Mouse (Mus musculus): ENCODE data around the gene Trim44.

The Trim44 gene

GRCm38 (mm10) chr2:102362896-102363530, 44.6 kb downstream of the Trim44 start:
- DNase-seq: no peak

DNA sequence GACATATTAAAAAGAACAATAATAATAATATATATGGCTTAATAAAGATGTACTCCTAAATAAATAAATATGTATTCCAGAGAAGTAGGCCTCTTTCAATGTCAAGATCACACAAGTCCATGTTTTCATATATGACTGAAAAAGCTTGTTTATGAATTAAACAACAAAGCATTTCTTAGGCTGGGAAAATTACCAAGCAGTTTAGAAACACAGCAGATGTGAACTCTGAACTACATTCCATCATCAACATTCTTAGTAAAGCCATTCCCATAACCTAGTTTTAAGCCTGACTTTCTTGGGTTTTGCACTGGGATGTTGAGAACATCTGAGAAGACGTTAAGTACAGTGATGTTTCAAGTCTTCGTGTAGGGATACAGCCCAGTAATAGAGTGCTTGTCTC, 45.4 kb downstream of the Trim44 start:
- no peak for DNase-seq

DNA sequence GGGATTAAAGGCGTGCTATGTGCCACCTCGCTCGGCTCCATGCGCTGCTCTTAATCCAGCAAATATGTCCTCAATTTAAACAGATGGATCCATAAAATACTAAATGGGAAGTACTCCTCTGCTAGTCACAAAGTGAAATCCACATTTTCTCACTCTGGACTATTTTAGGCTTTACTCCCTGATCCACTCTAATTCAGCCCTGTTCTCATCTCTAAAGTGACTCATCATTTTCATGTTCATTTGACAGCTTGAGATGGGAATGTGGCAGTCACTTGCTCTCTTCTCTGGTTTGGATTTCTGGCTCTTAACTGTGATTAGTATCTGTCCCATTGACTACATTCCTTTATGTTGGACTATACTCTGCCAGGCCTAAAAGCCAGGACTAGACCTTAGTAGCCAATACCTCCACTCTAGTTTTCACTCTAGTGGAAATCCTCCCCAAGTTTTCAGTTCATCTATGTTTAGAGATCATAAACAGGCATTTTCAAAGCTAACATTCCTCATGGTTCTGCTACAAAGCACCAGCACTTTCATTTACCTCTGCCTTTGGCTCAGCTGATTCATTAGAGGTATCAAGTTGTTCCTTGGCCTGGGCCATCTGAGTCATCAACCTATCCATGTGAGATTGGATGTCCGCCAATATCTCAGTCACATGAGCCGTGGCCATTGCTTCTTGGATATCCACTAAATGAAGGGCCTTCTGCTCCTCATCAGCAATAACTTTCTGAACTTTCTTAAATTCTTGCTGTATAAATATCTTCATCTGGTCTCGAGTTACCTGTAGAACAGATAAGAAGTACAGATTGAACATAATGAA, 50.5 kb downstream of the Trim44 start:
- DNase-seq: no peak

GRCm38 (mm10) chr2:102354076-102354475, 53.6 kb downstream of the Trim44 start:
- no peak for DNase-seq

GRCm38 (mm10) chr2:102341429-102341828, 66.2 kb downstream of the Trim44 start:
- DNase-seq: no peak

- DNase-seq: peak; percentile 87
Observed at GRCm38 (mm10) chr2:102336816-102337215, 70.8 kb downstream of the Trim44 start.

- DNase-seq: no peak
Observed at GRCm38 (mm10) chr2:102331932-102332331, 75.7 kb downstream of the Trim44 start.

DNA sequence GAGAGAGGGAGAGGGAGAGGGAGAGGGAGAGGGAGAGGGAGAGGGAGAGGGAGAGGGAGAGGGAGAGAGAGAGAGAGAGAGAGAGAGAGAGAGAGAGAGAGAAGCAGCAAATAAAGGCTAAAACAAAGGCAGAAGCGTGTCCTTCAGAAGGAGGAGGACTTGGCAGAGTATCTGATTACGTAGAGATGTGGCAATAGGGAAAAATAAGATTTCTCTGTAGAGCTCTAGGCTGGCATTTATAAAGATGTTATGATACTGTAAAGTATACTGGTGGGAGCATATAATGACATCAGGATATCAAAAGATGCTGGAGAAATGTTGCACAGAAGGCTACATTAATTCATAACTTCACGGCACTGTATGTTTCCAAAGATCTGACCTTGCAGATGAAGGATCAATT, 76.5 kb downstream of the Trim44 start:
- no peak for DNase-seq

DNA sequence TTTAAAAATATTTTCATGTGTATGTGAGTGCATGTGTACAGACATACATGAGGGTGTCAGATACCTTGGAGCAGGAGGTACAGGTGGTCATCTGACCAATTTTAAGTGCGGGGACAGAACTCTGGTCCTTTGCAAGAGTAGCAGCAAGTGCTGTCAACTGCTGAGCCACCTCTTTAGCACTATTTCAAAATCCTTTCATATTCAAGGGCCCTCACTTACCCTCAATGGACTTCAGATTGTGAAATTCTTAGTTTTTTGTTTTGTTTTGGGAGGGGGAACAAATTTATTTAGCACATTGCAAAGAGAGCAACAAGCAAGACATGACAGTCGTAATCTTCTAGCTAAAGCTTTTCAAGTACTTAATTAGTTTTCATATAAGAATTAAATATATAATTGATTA, 81.7 kb downstream of the Trim44 start:
- DNase-seq: no peak

GRCm38 (mm10) chr2:102324336-102324735, 83.3 kb downstream of the Trim44 start:
- no peak for DNase-seq

DNA sequence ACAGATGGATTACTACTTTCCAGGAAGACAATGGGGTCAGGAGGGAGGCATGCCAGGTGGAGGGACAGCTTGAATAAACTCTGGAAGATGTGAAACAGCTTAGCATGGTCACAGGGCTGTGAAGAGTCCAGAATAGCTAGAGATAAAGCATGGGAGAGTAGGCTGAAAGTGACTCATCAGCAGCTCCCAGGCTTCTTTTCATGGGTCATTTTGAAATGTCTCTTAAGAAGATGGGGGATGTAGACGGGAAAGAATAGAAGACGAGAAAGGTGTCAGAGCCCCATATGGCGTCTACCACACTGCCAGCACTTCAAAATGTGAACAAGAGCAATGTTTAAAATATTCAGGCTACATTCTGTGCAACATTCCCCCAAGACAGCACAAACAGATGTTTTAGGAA, 91.1 kb downstream of the Trim44 start:
- DNase-seq: no peak

GRCm38 (mm10) chr2:102315153-102315552, 92.5 kb downstream of the Trim44 start:
- no peak for DNase-seq

DNA sequence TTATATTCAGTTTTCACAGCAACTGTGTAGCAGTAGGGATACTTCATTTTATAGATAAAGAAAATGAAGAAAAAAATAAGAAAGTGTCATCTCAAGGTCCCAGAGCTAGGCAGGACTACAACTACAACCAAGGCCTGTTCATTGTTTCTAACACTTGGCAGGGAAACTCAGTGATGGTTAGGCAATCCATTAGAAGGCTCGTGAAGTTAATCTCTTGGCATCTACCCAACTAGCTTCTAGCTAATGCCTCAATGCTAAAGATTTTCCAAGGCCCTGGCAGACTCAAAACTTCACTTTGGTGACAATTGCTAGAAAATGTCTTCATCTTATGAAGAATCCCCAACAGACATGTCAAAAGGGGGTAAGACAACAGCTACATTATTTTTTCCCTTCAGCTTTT, 93.0 kb downstream of the Trim44 start:
- no peak for DNase-seq

GRCm38 (mm10) chr2:102314068-102314467, 93.6 kb downstream of the Trim44 start:
- no peak for DNase-seq

DNA sequence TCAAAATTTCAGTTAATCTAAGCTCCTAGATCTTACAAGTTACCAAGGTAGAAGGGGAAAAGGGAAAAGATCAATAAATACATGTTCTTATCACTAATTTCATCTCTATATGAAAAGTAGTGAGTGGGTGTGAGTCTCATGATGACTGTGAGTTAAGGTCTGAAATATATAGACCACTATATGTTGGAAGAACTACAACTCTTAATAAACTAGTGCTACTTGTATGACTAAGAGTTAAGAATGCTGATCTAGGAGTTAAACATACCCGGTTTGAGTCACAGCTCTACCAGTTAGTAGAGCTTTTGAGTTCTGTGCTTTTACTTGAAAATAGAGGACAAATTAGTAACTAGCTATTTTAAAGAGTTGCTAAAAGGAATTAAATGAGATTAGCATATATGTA, 94.7 kb downstream of the Trim44 start:
- DNase-seq: no peak

DNA sequence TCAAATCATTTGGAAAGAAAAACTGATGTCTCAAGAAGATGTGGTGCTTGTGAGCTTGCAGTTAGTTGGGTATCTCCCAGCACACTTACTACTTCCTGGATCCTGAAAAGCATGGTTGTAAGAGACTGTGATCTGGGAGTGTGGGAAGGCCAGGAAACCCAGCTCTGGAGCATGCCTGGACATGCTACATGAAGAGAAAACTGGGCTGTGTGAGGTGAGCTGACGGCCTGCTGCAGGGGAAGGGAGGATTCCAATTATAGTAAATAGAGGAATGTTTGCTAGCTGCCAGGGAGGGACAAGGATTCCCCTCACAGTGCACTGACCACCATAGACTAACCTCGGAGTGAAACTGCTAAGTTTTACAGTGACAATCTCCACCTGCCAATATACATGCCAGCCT, 104.4 kb downstream of the Trim44 start:
- DNase-seq: no peak

GRCm38 (mm10) chr2:102302532-102302931, 105.1 kb downstream of the Trim44 start:
- no peak for DNase-seq

- DNase-seq: no peak
Observed at GRCm38 (mm10) chr2:102294827-102295270, 112.8 kb downstream of the Trim44 start.

GRCm38 (mm10) chr2:102293181-102293580, 114.4 kb downstream of the Trim44 start:
- no peak for DNase-seq

DNA sequence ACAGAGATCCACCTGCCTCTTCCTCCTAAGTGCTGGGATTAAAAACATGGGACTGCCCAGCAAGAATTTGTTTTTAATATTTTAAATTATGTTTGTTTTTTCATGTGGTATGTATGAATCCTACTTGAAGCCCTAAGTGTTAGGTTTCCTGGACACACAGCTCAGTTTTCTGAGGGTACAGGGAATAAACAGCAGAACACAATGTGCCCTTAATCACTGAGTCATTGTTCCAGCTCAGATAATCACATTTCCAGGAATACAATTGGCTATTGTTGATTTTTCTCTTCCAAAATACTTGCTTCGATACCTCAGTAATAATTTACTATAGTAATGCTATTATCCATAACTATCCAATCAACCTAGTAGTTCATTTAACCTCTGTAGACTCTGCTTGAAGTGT, 115.6 kb downstream of the Trim44 start:
- no peak for DNase-seq

DNA sequence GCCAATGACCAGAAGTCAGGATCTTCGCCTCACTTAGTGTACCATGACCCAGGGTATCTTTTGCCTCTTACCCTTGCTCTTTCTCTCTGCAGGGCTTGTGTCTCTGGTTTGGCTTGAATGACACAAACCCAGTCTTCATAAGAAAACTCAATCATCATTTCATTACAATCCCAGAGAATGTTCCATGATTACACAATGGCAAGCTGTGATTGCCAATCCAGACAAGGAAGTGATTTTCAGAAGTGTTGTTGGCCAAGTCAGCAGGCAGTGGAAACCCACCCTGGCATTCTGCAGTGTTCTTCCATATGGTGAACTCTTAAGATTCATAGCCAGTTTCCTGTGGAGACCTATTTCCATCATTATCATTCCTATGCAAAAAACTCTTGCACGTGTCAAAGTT, 116.1 kb downstream of the Trim44 start:
- no peak for DNase-seq

GRCm38 (mm10) chr2:102290041-102290440, 117.6 kb downstream of the Trim44 start:
- DNase-seq: peak; percentile 74

GRCm38 (mm10) chr2:102288676-102289075, 119.0 kb downstream of the Trim44 start:
- DNase-seq: no peak

GRCm38 (mm10) chr2:102287369-102287768, 120.3 kb downstream of the Trim44 start:
- DNase-seq: no peak

DNA sequence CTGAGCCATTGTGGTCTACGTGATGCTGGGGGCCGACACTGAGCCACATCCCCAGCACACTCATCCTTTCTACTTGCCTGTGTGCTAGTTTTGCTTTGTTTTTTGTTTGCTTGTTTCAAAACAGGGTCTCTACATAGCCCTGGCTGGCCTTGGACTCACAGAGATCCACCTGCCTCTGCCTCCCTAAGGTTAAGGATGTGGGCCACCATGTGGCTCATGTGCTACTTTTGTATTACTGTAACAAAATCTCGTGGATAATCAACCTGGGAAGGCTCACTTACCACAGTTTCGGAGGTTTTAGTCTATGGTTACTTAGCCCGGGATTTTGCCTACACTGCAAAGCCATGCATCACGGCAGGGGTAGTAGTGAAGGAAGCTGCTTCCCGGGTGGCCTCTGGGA, 125.5 kb downstream of the Trim44 start:
- no peak for DNase-seq
